Mouse (Mus musculus): ENCODE measurements around the gene Clec2d. TPM values are rescaled to one million over a fixed set of nuclear protein-coding genes. Genes with fewer than 3 reads are reported as not detected.
A peak's percentile ranks its signal among the peaks of the same experiment; 100 is the strongest.

The Clec2d gene
- polyA plus RNA-seq, 1 experiment from 2014 or later: not detected

GRCm38 (mm10) chr6:129214263-129214662 is 33.8 kb downstream of the Clec2d start:
- 63% methylated on average over 2 of the region's 2 CpGs for WGBS
- Histone ChIP-seq H3K36me3 (ENCODE audit: control insufficient read depth, insufficient read depth, low read length) (no peaks in the 10 kb centered on the region), H3K4me3 (ENCODE audit: low read depth, low read length) (no peak overlapping the region), H3K4me2 (no peak overlapping the region), H3K4me1 (replicated peaks; ENCODE audit: control insufficient read depth, insufficient read depth, low read length) (peaks cover 2% of the 10 kb centered on the region; the same call in 1 of the 2 replicates), H3K27me3 (replicated peaks; ENCODE audit: control insufficient read depth, insufficient read depth, low read length) (no peaks in the 10 kb centered on the region), H3K9ac (ENCODE audit: low read depth, low read length) (no peak overlapping the region), H3K27ac (ENCODE audit: low read depth, low read length) (no peak overlapping the region), H3K9me3 (ENCODE audit: control insufficient read depth, low read length) (no peaks in the 10 kb centered on the region)
- ATAC-seq (replicated peaks; ENCODE audit: low FRiP score) (no peak), DNase-seq (ENCODE audit: low spot score) (no peak)

GRCm38 (mm10) chr6:129215053-129215452 is 34.6 kb downstream of the Clec2d start:
- DNase-seq (ENCODE audit: low spot score): no peak
- no peak overlapping the region for H3K27ac ChIP-seq (ENCODE audit: low read depth, low read length)
- H3K9me3 ChIP-seq (ENCODE audit: control insufficient read depth, low read length): no peaks in the 10 kb centered on the region
- H3K36me3 ChIP-seq (ENCODE audit: control insufficient read depth, insufficient read depth, low read length): no peaks in the 10 kb centered on the region
- ATAC-seq (replicated peaks; ENCODE audit: low FRiP score): no peak
- WGBS: 82% methylated on average over 2 of the region's 2 CpGs
- no peak overlapping the region for H3K4me2 ChIP-seq
- H3K9ac ChIP-seq (ENCODE audit: low read depth, low read length): no peak overlapping the region
- H3K4me1 ChIP-seq (replicated peaks; ENCODE audit: control insufficient read depth, insufficient read depth, low read length): peaks cover 5% of the 10 kb centered on the region; the same call in 1 of the 2 replicates
- H3K4me3 ChIP-seq (ENCODE audit: low read depth, low read length): no peak overlapping the region
- no peaks in the 10 kb centered on the region for H3K27me3 ChIP-seq (replicated peaks; ENCODE audit: control insufficient read depth, insufficient read depth, low read length)

- Histone ChIP-seq H3K4me2 (no peak overlapping the region), H3K27ac (ENCODE audit: low read depth, low read length) (no peak overlapping the region), H3K9me3 (ENCODE audit: control insufficient read depth, low read length) (no peaks in the 10 kb centered on the region), H3K27me3 (replicated peaks; ENCODE audit: control insufficient read depth, insufficient read depth, low read length) (no peaks in the 10 kb centered on the region), H3K9ac (ENCODE audit: low read depth, low read length) (no peak overlapping the region), H3K36me3 (ENCODE audit: control insufficient read depth, insufficient read depth, low read length) (no peaks in the 10 kb centered on the region), H3K4me3 (ENCODE audit: low read depth, low read length) (no peak overlapping the region), H3K4me1 (replicated peaks; ENCODE audit: control insufficient read depth, insufficient read depth, low read length) (peaks cover 6% of the 10 kb centered on the region; the same call in 1 of the 2 replicates)
- DNase-seq (ENCODE audit: low spot score) (no peak), ATAC-seq (replicated peaks; ENCODE audit: low FRiP score) (peak; percentile 60; the same call in 1 of the 2 replicates)
- 72% methylated on average over 7 of the region's 7 CpGs for WGBS
These were observed 35.6 kb downstream of the Clec2d start for GRCm38 (mm10) chr6:129215886-129216637.

GRCm38 (mm10) chr6:129216721-129217230 is 36.4 kb downstream of the Clec2d start:
- Histone ChIP-seq H3K27ac (ENCODE audit: low read depth, low read length) (no peak overlapping the region), H3K4me3 (ENCODE audit: low read depth, low read length) (no peak overlapping the region), H3K4me1 (replicated peaks; ENCODE audit: control insufficient read depth, insufficient read depth, low read length) (peaks cover 6% of the 10 kb centered on the region; the same call in 1 of the 2 replicates), H3K27me3 (replicated peaks; ENCODE audit: control insufficient read depth, insufficient read depth, low read length) (no peaks in the 10 kb centered on the region), H3K4me2 (no peak overlapping the region), H3K9ac (ENCODE audit: low read depth, low read length) (no peak overlapping the region), H3K36me3 (ENCODE audit: control insufficient read depth, insufficient read depth, low read length) (no peaks in the 10 kb centered on the region), H3K9me3 (ENCODE audit: control insufficient read depth, low read length) (no peaks in the 10 kb centered on the region)
- 78% methylated on average over 3 of the region's 3 CpGs for WGBS
- no peak for ATAC-seq (replicated peaks; ENCODE audit: low FRiP score)
- DNase-seq (ENCODE audit: low spot score): no peak

GRCm38 (mm10) chr6:129218191-129218696 is 37.8 kb downstream of the Clec2d start:
- DNase-seq (ENCODE audit: low spot score) (no peak), ATAC-seq (replicated peaks; ENCODE audit: low FRiP score) (no peak)
- Histone ChIP-seq H3K36me3 (ENCODE audit: control insufficient read depth, insufficient read depth, low read length) (no peaks in the 10 kb centered on the region), H3K4me3 (ENCODE audit: low read depth, low read length) (no peak overlapping the region), H3K4me2 (no peak overlapping the region), H3K27me3 (replicated peaks; ENCODE audit: control insufficient read depth, insufficient read depth, low read length) (no peaks in the 10 kb centered on the region), H3K27ac (ENCODE audit: low read depth, low read length) (no peak overlapping the region), H3K9me3 (ENCODE audit: control insufficient read depth, low read length) (no peaks in the 10 kb centered on the region), H3K9ac (ENCODE audit: low read depth, low read length) (no peak overlapping the region), H3K4me1 (replicated peaks; ENCODE audit: control insufficient read depth, insufficient read depth, low read length) (peaks cover 6% of the 10 kb centered on the region; the same call in 1 of the 2 replicates)
- WGBS: 76% methylated on average over 5 of the region's 5 CpGs

- Histone ChIP-seq H3K4me3 (ENCODE audit: low read depth, low read length) (no peak overlapping the region), H3K4me1 (replicated peaks; ENCODE audit: control insufficient read depth, insufficient read depth, low read length) (peaks cover 6% of the 10 kb centered on the region; the same call in 1 of the 2 replicates), H3K9me3 (ENCODE audit: control insufficient read depth, low read length) (no peaks in the 10 kb centered on the region), H3K27me3 (replicated peaks; ENCODE audit: control insufficient read depth, insufficient read depth, low read length) (no peaks in the 10 kb centered on the region), H3K36me3 (ENCODE audit: control insufficient read depth, insufficient read depth, low read length) (no peaks in the 10 kb centered on the region), H3K9ac (ENCODE audit: low read depth, low read length) (no peak overlapping the region), H3K27ac (ENCODE audit: low read depth, low read length) (peak overlapping the region; percentile 65), H3K4me2 (0 out of 2 replicates have a peak overlapping the region, but pooled peaks have one; percentile 0)
- DNase-seq (ENCODE audit: low spot score): no peak
- WGBS: 49% methylated on average over 3 of the region's 3 CpGs
- peak; percentile 65 for ATAC-seq (replicated peaks; ENCODE audit: low FRiP score)
These were observed 39.6 kb downstream of the Clec2d start for GRCm38 (mm10) chr6:129219897-129220517.

- peak; percentile 56 for ATAC-seq (replicated peaks; ENCODE audit: low FRiP score)
These were observed 40.6 kb downstream of the Clec2d start for GRCm38 (mm10) chr6:129221053-129221452.

GRCm38 (mm10) chr6:129222188-129222800 is 41.9 kb downstream of the Clec2d start:
- no peak overlapping the region for H3K27ac ChIP-seq (ENCODE audit: low read depth, low read length)
- peaks cover 6% of the 10 kb centered on the region; the same call in 1 of the 2 replicates for H3K4me1 ChIP-seq (replicated peaks; ENCODE audit: control insufficient read depth, insufficient read depth, low read length)
- no peak for ATAC-seq (replicated peaks; ENCODE audit: low FRiP score)
- no peak overlapping the region for H3K4me2 ChIP-seq
- no peak for DNase-seq (ENCODE audit: low spot score)
- H3K4me3 ChIP-seq (ENCODE audit: low read depth, low read length): no peak overlapping the region
- no peaks in the 10 kb centered on the region for H3K27me3 ChIP-seq (replicated peaks; ENCODE audit: control insufficient read depth, insufficient read depth, low read length)
- H3K9ac ChIP-seq (ENCODE audit: low read depth, low read length): no peak overlapping the region
- 90% methylated on average over 3 of the region's 3 CpGs for WGBS
- H3K9me3 ChIP-seq (ENCODE audit: control insufficient read depth, low read length): no peaks in the 10 kb centered on the region
- no peaks in the 10 kb centered on the region for H3K36me3 ChIP-seq (ENCODE audit: control insufficient read depth, insufficient read depth, low read length)

More at GRCm38 (mm10) chr6:129221053-129221452, 40.6 kb downstream of the Clec2d start:
- Histone ChIP-seq H3K27me3 (replicated peaks; ENCODE audit: control insufficient read depth, insufficient read depth, low read length) (no peaks in the 10 kb centered on the region), H3K9me3 (ENCODE audit: control insufficient read depth, low read length) (no peaks in the 10 kb centered on the region), H3K4me2 (no peak overlapping the region), H3K9ac (ENCODE audit: low read depth, low read length) (no peak overlapping the region), H3K4me1 (replicated peaks; ENCODE audit: control insufficient read depth, insufficient read depth, low read length) (peaks cover 6% of the 10 kb centered on the region; the same call in 1 of the 2 replicates), H3K27ac (ENCODE audit: low read depth, low read length) (no peak overlapping the region), H3K36me3 (ENCODE audit: control insufficient read depth, insufficient read depth, low read length) (no peaks in the 10 kb centered on the region), H3K4me3 (ENCODE audit: low read depth, low read length) (no peak overlapping the region)
- 50% methylated on average over 1 of the region's 1 CpGs for WGBS
- no peak for DNase-seq (ENCODE audit: low spot score)
